Mouse (Mus musculus): ENCODE data around the gene Krt23.
A peak's percentile ranks its signal among the peaks of the same experiment; 100 is the strongest.

Gene Krt23

GRCm38 (mm10) chr11:99492733-99493573, at the start of gene Krt23:
Gene Krt23 (minus strand): TSS chr11:99493137.
- no peak for DNase-seq (ENCODE audit: low read depth, low spot score)

GRCm38 (mm10) chr11:99539721-99540120, 46.8 kb upstream of the Krt23 start:
- DNase-seq (ENCODE audit: low read depth, low spot score): no peak

- DNase-seq (ENCODE audit: low read depth, low spot score): peak; percentile 36
These were observed 28.4 kb upstream of the Krt23 start, which contains the start of gene Krt39 for GRCm38 (mm10) chr11:99521288-99521860. Gene Krt39 (minus strand): TSS chr11:99521338.

- DNase-seq (ENCODE audit: low read depth, low spot score): no peak
These were observed 21.2 kb upstream of the Krt23 start for GRCm38 (mm10) chr11:99514098-99514497.

GRCm38 (mm10) chr11:99500095-99500805, 7.3 kb upstream of the Krt23 start:
- no peak for DNase-seq (ENCODE audit: low read depth, low spot score)

GRCm38 (mm10) chr11:99496460-99496859, 3.5 kb upstream of the Krt23 start:
- DNase-seq (ENCODE audit: low read depth, low spot score): no peak

- no peak for DNase-seq (ENCODE audit: low read depth, low spot score)
These were observed 1.8 kb upstream of the Krt23 start for GRCm38 (mm10) chr11:99494741-99495140.

- DNase-seq (ENCODE audit: low read depth, low spot score): no peak
These were observed 575 bp upstream of the Krt23 start for GRCm38 (mm10) chr11:99493574-99493850.

- DNase-seq (ENCODE audit: low read depth, low spot score): no peak
These were observed 1.9 kb downstream of the Krt23 start for GRCm38 (mm10) chr11:99491040-99491439.

- no peak for DNase-seq (ENCODE audit: low read depth, low spot score)
These were observed 2.3 kb downstream of the Krt23 start for GRCm38 (mm10) chr11:99490624-99491023.

- DNase-seq (ENCODE audit: low read depth, low spot score): no peak
These were observed 3.7 kb downstream of the Krt23 start for GRCm38 (mm10) chr11:99489233-99489632.

- DNase-seq (ENCODE audit: low read depth, low spot score): no peak
These were observed 18.0 kb downstream of the Krt23 start for GRCm38 (mm10) chr11:99474981-99475380.

GRCm38 (mm10) chr11:99473433-99473832, 19.5 kb downstream of the Krt23 start:
- DNase-seq (ENCODE audit: low read depth, low spot score): no peak

- DNase-seq (ENCODE audit: low read depth, low spot score): no peak
These were observed 20.5 kb downstream of the Krt23 start for GRCm38 (mm10) chr11:99472405-99472804.

GRCm38 (mm10) chr11:99471946-99472345, 21.0 kb downstream of the Krt23 start:
- no peak for DNase-seq (ENCODE audit: low read depth, low spot score)

- no peak for DNase-seq (ENCODE audit: low read depth, low spot score)
These were observed 23.7 kb downstream of the Krt23 start for GRCm38 (mm10) chr11:99469228-99469627.

GRCm38 (mm10) chr11:99468566-99468965, 24.4 kb downstream of the Krt23 start:
- DNase-seq (ENCODE audit: low read depth, low spot score): no peak

- DNase-seq (ENCODE audit: low read depth, low spot score): no peak
These were observed 26.6 kb downstream of the Krt23 start for GRCm38 (mm10) chr11:99466316-99466715.

- DNase-seq (ENCODE audit: low read depth, low spot score): peak; percentile 85
These were observed 28.1 kb downstream of the Krt23 start for GRCm38 (mm10) chr11:99464836-99465235.

GRCm38 (mm10) chr11:99463155-99463554, 29.8 kb downstream of the Krt23 start:
- DNase-seq (ENCODE audit: low read depth, low spot score): peak; percentile 43

- no peak for DNase-seq (ENCODE audit: low read depth, low spot score)
These were observed 31.2 kb downstream of the Krt23 start for GRCm38 (mm10) chr11:99461736-99462135.

GRCm38 (mm10) chr11:99458887-99459286, 34.0 kb downstream of the Krt23 start:
- DNase-seq (ENCODE audit: low read depth, low spot score): no peak

GRCm38 (mm10) chr11:99454759-99455158, 38.2 kb downstream of the Krt23 start:
- no peak for DNase-seq (ENCODE audit: low read depth, low spot score)
